9 mouse cellular contexts compared by ENCODE assay signal in the genomic region with DNA sequence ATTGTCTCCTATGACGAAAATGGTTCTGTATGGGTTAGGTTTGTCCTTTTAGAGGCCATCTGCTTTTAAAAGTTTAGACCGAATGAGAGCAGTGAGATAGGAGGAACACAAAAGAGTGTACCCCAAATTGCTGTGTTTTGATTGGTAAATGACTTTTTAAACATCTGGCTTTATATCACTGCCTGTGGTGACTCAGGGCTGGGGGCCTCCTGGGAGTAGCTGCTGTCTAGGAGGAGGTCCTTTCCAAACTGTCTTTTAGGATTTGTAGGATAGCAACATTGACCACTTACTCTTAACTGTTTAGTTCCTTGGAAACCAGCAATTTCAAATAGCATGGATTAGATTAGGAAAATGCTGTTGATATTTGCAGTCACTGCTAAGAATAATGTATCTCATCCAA. TPM values are rescaled to one million over a fixed set of nuclear protein-coding genes. Genes with fewer than 3 reads are reported as not detected.
A peak's percentile ranks its signal among the peaks of the same experiment; 100 is the strongest.
DNase-seq lines count a peak whose midpoint lies in the region; ATAC-seq and TF ChIP-seq lines count a peak whose summit lies in the region.
"Had no signal": no experiment of that assay in that cellular context is flagged by ENCODE, and none has a peak within 500 bp of the region (broad histone marks: within the 10 kb centered on the region; RNA-seq: fewer than 3 reads in every experiment).

No protein-coding gene starts in this region.

- no peak for DNase-seq in kidney, postnatal 0 days (ENCODE audit: low spot score)
- DNase-seq in kidney, postnatal 25 days: no peak
- peak; percentile 18 to 20 for DNase-seq in gastrocnemius, adult 8-10 months (ENCODE audit: low spot score in 2 of 2)
- DNase-seq in liver, postnatal 0 days: no peak
- no peak for DNase-seq in frontal cortex, postnatal 14 days (ENCODE audit: low spot score in 2 of 2)
- DNase-seq in frontal cortex, adult 2 months (ENCODE audit: extremely low spot score in 1 of 2, low spot score in 1 of 2): no peak
- DNase-seq: cerebellum, adult 9-11 months; thymus, postnatal 4 days had no signal

- H3K4me1 ChIP-seq in kidney, postnatal 0 days (replicated peaks; ENCODE audit: insufficient read depth, low read length): 0 out of 2 replicates have a peak, but pooled peaks cover 7% of the 10 kb centered on the region
- peaks cover 27% of the 10 kb centered on the region for H3K4me1 ChIP-seq in bone marrow macrophage, adult 2 months (ENCODE audit: control insufficient read depth, insufficient read depth, low read length)
- H3K4me1 ChIP-seq in liver, postnatal 0 days (ENCODE audit: insufficient read depth): peaks cover 32% of the 10 kb centered on the region

- no peak for TF ChIP-seq EP300 in liver, postnatal 0 days (IDR thresholded peaks at IDR 0.05; ENCODE audit: low read depth)

- peak overlapping the region; percentile 56 for H3K4me2 ChIP-seq in kidney, postnatal 0 days (ENCODE audit: low read length)
- H3K4me2 ChIP-seq in liver, postnatal 0 days (ENCODE audit: low read depth, low read length): peak overlapping the region; percentile 86

- no peak for ATAC-seq in kidney, postnatal 0 days (replicated peaks; ENCODE audit: low FRiP score, low read depth)
- ATAC-seq in liver, postnatal 0 days: no peak

- no peak overlapping the region for H3K9ac ChIP-seq in kidney, postnatal 0 days (ENCODE audit: low read depth, low read length)
- peak overlapping the region; percentile 70; the same call in 1 of the 2 replicates for H3K9ac ChIP-seq in liver, postnatal 0 days (replicated peaks)

- WGBS in kidney, postnatal 0 days: 68% methylated on average over 2 of the region's 2 CpGs
- WGBS in liver, postnatal 0 days (ENCODE audit: insufficient replicate concordance): 61% methylated on average over 2 of the region's 2 CpGs

- H3K27ac ChIP-seq in kidney, postnatal 0 days: no peak overlapping the region
- H3K27ac ChIP-seq in bone marrow macrophage, adult 2 months (ENCODE audit: insufficient read depth, low read depth, low read length): peak overlapping the region; percentile 60
- no peak overlapping the region for H3K27ac ChIP-seq in liver, postnatal 0 days (ENCODE audit: low read depth)

- TF ChIP-seq CTCF in kidney, postnatal 0 days (IDR thresholded peaks at IDR 0.05; ENCODE audit: low read depth): no peak
- TF ChIP-seq CTCF in bone marrow macrophage, adult 2 months (IDR thresholded peaks at IDR 0.05; ENCODE audit: low read depth, low read length): no peak
- TF ChIP-seq CTCF in liver, postnatal 0 days (IDR thresholded peaks at IDR 0.05; ENCODE audit: low read depth): no peak

- H3K9me3 ChIP-seq in kidney, postnatal 0 days (replicated peaks; ENCODE audit: low read length): no peaks in the 10 kb centered on the region
- no peaks in the 10 kb centered on the region for H3K9me3 ChIP-seq in liver, postnatal 0 days (ENCODE audit: low read length)

- 0 out of 2 replicates have a peak overlapping the region, but pooled peaks have one; percentile 46 for H3K4me3 ChIP-seq in kidney, postnatal 0 days (replicated peaks; ENCODE audit: low read depth, low read length)
- H3K4me3 ChIP-seq in bone marrow macrophage, adult 2 months (ENCODE audit: insufficient read depth, low read length): peak overlapping the region; percentile 70
- H3K4me3 ChIP-seq in liver, postnatal 0 days (ENCODE audit: low read depth, low read length): peak overlapping the region; percentile 60; the same call in 1 of the 2 replicates

- H3K36me3 ChIP-seq in kidney, postnatal 0 days (ENCODE audit: insufficient read depth, low read length): no peaks in the 10 kb centered on the region
- H3K36me3 ChIP-seq in liver, postnatal 0 days (replicated peaks; ENCODE audit: insufficient read depth, low read length): peaks cover 5% of the 10 kb centered on the region

- H3K27me3 ChIP-seq in kidney, postnatal 0 days (ENCODE audit: insufficient read depth, low read length): no peaks in the 10 kb centered on the region
- no peaks in the 10 kb centered on the region for H3K27me3 ChIP-seq in liver, postnatal 0 days (ENCODE audit: insufficient read depth, low read length)

- TF ChIP-seq POLR2A in bone marrow macrophage, adult 2 months (IDR thresholded peaks at IDR 0.05; ENCODE audit: borderline replicate concordance, low read depth, low read length): no peak

RNA-seq across cellular contexts. Expression of gene Stard9, which starts 1.3 kb away (rescaled TPM):
- polyA plus RNA-seq in kidney, postnatal 0 days (2015; fragmentation: Nextera tagmentation; extraction: Ambion mirVana): 4.3 and 4.5 TPM in 2 replicates
- 71.4 and 75.3 TPM in 2 replicates for polyA plus RNA-seq in bone marrow macrophage, adult 2 months (2012; ENCODE audit: insufficient read depth, insufficient read length, missing spikeins)
- total RNA-seq in gastrocnemius, adult 8-10 months (2022): 1 to 10 TPM; 1.7 to 2.5 (median 2.0) TPM
- 1.2 and 1.3 TPM in 2 replicates for polyA plus RNA-seq in liver, postnatal 0 days (2015; fragmentation: Nextera tagmentation; extraction: Ambion mirVana)
- 15.2 and 16.4 TPM in 2 replicates for polyA plus RNA-seq in frontal cortex, adult 2 months (2012; rRNA removed)

RNA-seq across cellular contexts. Expression of gene Lrrc57, which starts 20.9 kb away (rescaled TPM):
- 19.2 and 20.8 TPM in 2 replicates for polyA plus RNA-seq in kidney, postnatal 0 days (2015; fragmentation: Nextera tagmentation; extraction: Ambion mirVana)
- polyA plus RNA-seq in bone marrow macrophage, adult 2 months (2012; ENCODE audit: insufficient read depth, insufficient read length, missing spikeins): 17.5 and 18.3 TPM in 2 replicates
- total RNA-seq in gastrocnemius, adult 8-10 months (2022): 10 to 100 TPM; 11.6 to 14.0 (median 11.9) TPM
- polyA plus RNA-seq in liver, postnatal 0 days (2015; fragmentation: Nextera tagmentation; extraction: Ambion mirVana): 9.6 and 10.0 TPM in 2 replicates
- polyA plus RNA-seq in frontal cortex, adult 2 months (2012; rRNA removed): 35.1 and 35.7 TPM in 2 replicates

RNA-seq across cellular contexts. Expression of gene Haus2, which starts 21.1 kb away (rescaled TPM):
- polyA plus RNA-seq in kidney, postnatal 0 days (2015; fragmentation: Nextera tagmentation; extraction: Ambion mirVana): 14.1 and 18.4 TPM in 2 replicates
- 9.5 and 10.3 TPM in 2 replicates for polyA plus RNA-seq in bone marrow macrophage, adult 2 months (2012; ENCODE audit: insufficient read depth, insufficient read length, missing spikeins)
- total RNA-seq in gastrocnemius, adult 8-10 months (2022): 1 to 10 TPM; 6.6 to 9.5 (median 7.1) TPM
- polyA plus RNA-seq in liver, postnatal 0 days (2015; fragmentation: Nextera tagmentation; extraction: Ambion mirVana): 7.9 and 9.0 TPM in 2 replicates
- 14.9 and 17.1 TPM in 2 replicates for polyA plus RNA-seq in frontal cortex, adult 2 months (2012; rRNA removed)

Comparison
In these comparisons a context has a peak if more than half of its experiments do, and no peak if none do; other contexts are left out.
1. DNase-seq: peak in gastrocnemius, adult 8-10 months (2 of 2); none in kidney, postnatal 0 days (single experiment), kidney, postnatal 25 days (0 of 2), liver, postnatal 0 days (single experiment), frontal cortex, postnatal 14 days (0 of 2) and frontal cortex, adult 2 months (0 of 2).
2. Peak in every context shown above with its lines, with median percentiles within 50 percentile points of each other: H3K4me3 ChIP-seq.